Mouse (Mus musculus) heart, adult 2 months (tissue): ENCODE data around the gene Mta3. TPM values are rescaled to one million over a fixed set of nuclear protein-coding genes. Genes with fewer than 3 reads are reported as not detected.

Experiments used
- DNase-seq, 2 experiments: peaks; one replicate each; pipeline ENCODE4 v3.0.0; 2021
- H3K27ac ChIP-seq: fragments of 200-600 bp; 2 replicates; pipeline ENCODE4 v1.8.1; 2022
- H3K27me3 ChIP-seq: fragments of 200-500 bp; 2 replicates; pipeline ENCODE4 v1.6.1; 2012; ENCODE audit warnings: mild to moderate bottlenecking, low read length, inconsistent platforms, mixed read lengths; ENCODE audit not compliant: control insufficient read depth, insufficient read depth
- H3K36me3 ChIP-seq: fragments of 200-500 bp; 2 replicates; pipeline ENCODE4 v1.6.1; 2012; ENCODE audit warnings: low read length, inconsistent platforms; ENCODE audit not compliant: control insufficient read depth, insufficient read depth
- H3K4me1 ChIP-seq: fragments of 200-500 bp; 2 replicates; pipeline ENCODE4 v1.6.1; 2011; ENCODE audit warnings: low read length; ENCODE audit not compliant: control insufficient read depth, insufficient read depth
- H3K4me3 ChIP-seq: fragments of 200-600 bp; 2 replicates; pipeline ENCODE4 v1.8.1; 2022
- H3K79me2 ChIP-seq: fragments of 200-500 bp; replicated peaks from 2 replicates; pipeline ENCODE4 v1.6.1; 2012; ENCODE audit warnings: mild to moderate bottlenecking, inconsistent platforms, low read length, moderate library complexity, mixed read lengths; ENCODE audit not compliant: control insufficient read depth, insufficient read depth
- H3K9ac ChIP-seq: fragments of 200-500 bp; 2 replicates; pipeline ENCODE4 v1.6.1; 2012; ENCODE audit warnings: low read depth, mild to moderate bottlenecking, control low read depth, inconsistent platforms, low read length, mixed read lengths
- CTCF ChIP-seq: fragments of 200-600 bp; IDR thresholded peaks from 2 replicates; pipeline ENCODE4 v1.8.1; 2022; ENCODE audit warnings: antibody characterized with exemption, mild to moderate bottlenecking, moderate library complexity
- EP300 ChIP-seq: fragments of 200-500 bp; IDR thresholded peaks from 2 replicates; pipeline ENCODE4 v1.6.1; 2011; ENCODE audit warnings: low read depth, low read length, control low read depth; ENCODE audit not compliant: insufficient read depth
- POLR2A ChIP-seq: fragments of 200-500 bp; IDR thresholded peaks from 2 replicates; pipeline ENCODE4 v1.6.1; 2011; ENCODE audit warnings: mild to moderate bottlenecking, low read depth, low read length, control low read depth; ENCODE audit not compliant: insufficient read depth
- WGBS: fragments of 180-500 bp; shearing (Covaris S2); methylation state at CpG from one replicate; pipeline ENCODE4 v1.1.7; 2018; 5-methylcytosine and 5-hydroxymethylcytosine counted together
- intact Hi-C: fragments of 180-260 bp; cut with DNase I; formaldehyde crosslinking; loops from one replicate; pipeline ENCODE4 v1.15.1; 2025
- polyA plus RNA-seq: library from polyadenylated mRNA; depleted of rRNA; stranded (reverse); fragments of >200 nt; gene quantifications from 2 replicates; pipeline ENCODE4 v1.2.3, GENCODE M21; 2012
- total RNA-seq, 2 experiments: library from RNA; stranded (reverse); gene quantifications; 2 replicates each; pipeline ENCODE4 v1.2.3; 2021

The Mta3 gene
- total and polyA plus RNA-seq, 3 experiments, result 15.1 to 20.1 (median 17.5) TPM

- H3K79me2 ChIP-seq, result no peaks in the 10 kb centered on the region
- intact Hi-C loops, result loop anchor here (2.0 kb wide), 1 partner anchor 176 kb away; no protein-coding TSS in a partner anchor
- H3K36me3 ChIP-seq, result no peaks in the 10 kb centered on the region
- H3K4me1 ChIP-seq, result no peaks in the 10 kb centered on the region
- no peak overlapping the region for H3K27ac ChIP-seq
- no peak overlapping the region for H3K4me3 ChIP-seq
- WGBS, result 90% methylated on average over 12 of the region's 12 CpGs
- no peaks in the 10 kb centered on the region for H3K27me3 ChIP-seq
- H3K9ac ChIP-seq, result no peak overlapping the region
- TF ChIP-seq CTCF (no peak), EP300 (no peak), POLR2A (no peak)
- DNase-seq, result no peak
Measured at GRCm38 (mm10) chr17:83808476-83809098, 102.6 kb downstream of the Mta3 start.

- Histone ChIP-seq H3K27ac (no peak overlapping the region), H3K4me3 (no peak overlapping the region), H3K27me3 (no peaks in the 10 kb centered on the region), H3K4me1 (no peaks in the 10 kb centered on the region), H3K9ac (no peak overlapping the region), H3K36me3 (no peaks in the 10 kb centered on the region), H3K79me2 (no peaks in the 10 kb centered on the region)
- no peak for TF ChIP-seq EP300
- TF ChIP-seq CTCF, result no peak
- TF ChIP-seq POLR2A, result no peak
- DNase-seq, result no peak
- intact Hi-C loops, result loop anchor here (2.0 kb wide), 1 partner anchor 177 kb away; no protein-coding TSS in a partner anchor
- WGBS, result 84% methylated on average over 17 of the region's 17 CpGs
Measured at GRCm38 (mm10) chr17:83809197-83809829, 103.3 kb downstream of the Mta3 start.

DNA sequence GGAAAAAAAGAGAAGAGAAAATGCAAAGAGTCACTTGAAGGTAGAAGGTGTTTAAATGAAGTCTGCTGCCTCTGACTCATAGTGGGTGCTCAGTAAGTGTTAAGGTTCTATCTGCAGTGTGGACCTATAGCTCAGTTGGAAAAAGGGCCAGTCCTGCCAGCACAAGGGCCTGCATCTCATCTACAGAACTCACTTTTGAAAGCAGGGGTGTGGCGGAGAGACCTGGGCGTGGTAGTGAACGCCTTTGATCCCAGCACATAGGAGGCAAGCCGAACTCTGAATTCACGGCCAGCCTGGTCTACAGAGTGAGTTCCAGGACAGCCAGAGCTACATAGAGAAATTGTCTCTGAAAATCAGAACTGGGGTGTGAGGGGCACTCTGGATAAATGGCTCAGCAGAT, 104.3 kb downstream of the Mta3 start:
- DNase-seq, result no peak
- Histone ChIP-seq H3K79me2 (no peaks in the 10 kb centered on the region), H3K36me3 (no peaks in the 10 kb centered on the region), H3K4me1 (no peaks in the 10 kb centered on the region), H3K27ac (no peak overlapping the region), H3K9ac (no peak overlapping the region), H3K27me3 (no peaks in the 10 kb centered on the region), H3K4me3 (no peak overlapping the region)
- 97% methylated on average over 5 of the region's 5 CpGs for WGBS
- intact Hi-C loops, result no loop called here
- TF ChIP-seq POLR2A (no peak), EP300 (no peak), CTCF (no peak)

DNA sequence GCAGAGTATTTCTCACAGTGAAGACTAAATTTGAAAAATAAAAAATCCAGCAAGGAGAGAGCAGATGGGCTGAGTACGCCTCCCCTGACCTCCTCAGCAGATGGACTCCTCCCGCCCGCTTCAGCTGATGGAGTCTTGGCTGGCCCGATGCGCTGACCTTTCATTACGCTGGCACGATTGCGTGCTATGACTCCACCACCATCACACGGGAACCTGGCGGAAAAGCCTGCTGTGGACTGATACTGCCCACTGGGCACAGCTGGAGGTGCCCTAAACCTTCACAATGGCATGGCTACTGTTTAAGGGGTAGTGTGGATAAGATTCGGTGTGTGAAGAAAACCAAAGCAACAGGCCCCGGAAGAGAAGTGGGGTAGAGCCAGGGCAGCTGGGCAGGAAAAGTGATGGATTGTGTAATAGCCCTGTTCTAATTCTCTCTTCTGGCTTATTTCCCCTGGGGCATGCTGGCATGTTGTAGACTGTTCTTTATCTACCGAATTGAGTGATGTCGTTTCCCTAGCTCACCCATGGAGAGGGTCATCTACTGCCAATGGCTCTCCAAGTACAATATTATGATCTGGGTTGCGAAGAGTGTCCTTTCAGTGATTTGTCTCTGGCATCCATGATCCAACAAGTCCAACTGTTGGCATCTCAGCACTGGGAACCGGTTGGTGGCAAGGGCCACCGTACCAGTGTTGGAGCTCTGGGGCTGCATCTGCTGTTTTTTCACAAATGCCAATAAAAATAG, 106.4 kb downstream of the Mta3 start:
- no peaks in the 10 kb centered on the region for H3K36me3 ChIP-seq
- no peak for DNase-seq
- H3K4me1 ChIP-seq, result no peaks in the 10 kb centered on the region
- no peak overlapping the region for H3K9ac ChIP-seq
- no peak overlapping the region for H3K4me3 ChIP-seq
- no peak overlapping the region for H3K27ac ChIP-seq
- H3K27me3 ChIP-seq, result no peaks in the 10 kb centered on the region
- TF ChIP-seq CTCF (no peak), EP300 (no peak), POLR2A (no peak)
- intact Hi-C loops, result no loop called here
- 91% methylated on average over 17 of the region's 17 CpGs for WGBS
- no peaks in the 10 kb centered on the region for H3K79me2 ChIP-seq

DNA sequence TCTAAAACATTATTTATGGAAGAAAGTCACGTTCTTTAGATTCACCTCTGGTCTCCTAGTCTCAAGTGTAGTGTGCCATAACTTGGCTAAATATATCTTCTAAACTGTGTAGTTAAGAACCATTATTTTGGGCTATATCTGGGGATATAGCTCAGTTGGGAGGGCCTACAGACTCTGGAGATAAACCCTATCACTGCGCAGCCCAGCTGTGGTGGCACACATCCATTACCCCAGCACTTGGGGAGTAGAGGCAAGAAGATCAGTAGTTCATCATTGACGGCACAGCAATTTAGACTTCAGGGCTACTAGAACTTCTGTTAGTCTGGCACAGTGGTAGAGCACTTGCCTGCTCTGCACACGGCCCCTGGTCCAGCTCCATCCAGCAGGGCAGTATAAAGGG, 107.1 kb downstream of the Mta3 start:
- no peaks in the 10 kb centered on the region for H3K4me1 ChIP-seq
- H3K27ac ChIP-seq, result no peak overlapping the region
- intact Hi-C loops, result no loop called here
- no peak overlapping the region for H3K4me3 ChIP-seq
- H3K36me3 ChIP-seq, result no peaks in the 10 kb centered on the region
- no peaks in the 10 kb centered on the region for H3K27me3 ChIP-seq
- no peak for DNase-seq
- no peak for TF ChIP-seq POLR2A
- no peak for TF ChIP-seq EP300
- TF ChIP-seq CTCF, result no peak
- no peak overlapping the region for H3K9ac ChIP-seq
- WGBS, result 93% methylated on average over 4 of the region's 4 CpGs
- H3K79me2 ChIP-seq, result no peaks in the 10 kb centered on the region
